30 mouse cellular contexts compared by ENCODE assay signal in genomic region chr6:101446720-101447119, GRCm38 (mm10).
DNase-seq lines count a peak whose midpoint lies in the region; ATAC-seq and TF ChIP-seq lines count a peak whose summit lies in the region.
"Had no signal": no experiment of that assay in that cellular context is flagged by ENCODE, and none has a peak within 500 bp of the region (broad histone marks: within the 10 kb centered on the region; RNA-seq: fewer than 3 reads in every experiment).

No protein-coding gene starts in this region.

- no peak overlapping the region for H3K9ac ChIP-seq in kidney, embryonic 14.5 days (ENCODE audit: low read depth, low read length)
- H3K9ac ChIP-seq: embryonic facial prominence, embryonic 15.5 days; forebrain, embryonic 12.5 days; forebrain, postnatal 0 days; hindbrain, embryonic 15.5 days; limb, embryonic 15.5 days; liver, embryonic 13.5 days; midbrain, embryonic 12.5 days; neural tube, embryonic 13.5 days had no signal

- no peak overlapping the region for H3K4me2 ChIP-seq in kidney, embryonic 14.5 days (replicated peaks; ENCODE audit: low read depth, low read length)
- H3K4me2 ChIP-seq: embryonic facial prominence, embryonic 15.5 days; forebrain, embryonic 12.5 days; hindbrain, embryonic 15.5 days; limb, embryonic 15.5 days; liver, embryonic 13.5 days; midbrain, embryonic 12.5 days; neural tube, embryonic 13.5 days had no signal

- intact Hi-C loops in left cerebral cortex, adult 2 months (cut with DNase I), result no loop called here

- TF ChIP-seq POLR2A in cortical plate, adult 2 months (IDR thresholded peaks at IDR 0.05; ENCODE audit: extremely low read depth, insufficient read depth, low read length), result no peak

- no peaks in the 10 kb centered on the region for H3K9me3 ChIP-seq in kidney, embryonic 14.5 days (ENCODE audit: control insufficient read depth, low read length)
- H3K9me3 ChIP-seq: embryonic facial prominence, embryonic 15.5 days; forebrain, embryonic 12.5 days; hindbrain, embryonic 10.5 days; hindbrain, embryonic 15.5 days; limb, embryonic 15.5 days; liver, embryonic 13.5 days; midbrain, embryonic 12.5 days; neural tube, embryonic 13.5 days had no signal

- H3K4me3 ChIP-seq in kidney, embryonic 14.5 days (ENCODE audit: low read length), result no peak overlapping the region
- H3K4me3 ChIP-seq in left cerebral cortex, adult 2 months, result no peak overlapping the region
- H3K4me3 ChIP-seq in cortical plate, adult 2 months (ENCODE audit: insufficient read depth, low read length), result no peak overlapping the region
- H3K4me3 ChIP-seq: embryonic facial prominence, embryonic 15.5 days; forebrain, embryonic 12.5 days; hindbrain, embryonic 10.5 days; hindbrain, embryonic 15.5 days; layer of hippocampus, adult 2 months; limb, embryonic 15.5 days; liver, embryonic 13.5 days; megakaryocyte, embryonic 14.5 days; midbrain, embryonic 12.5 days; neural tube, embryonic 13.5 days had no signal

- no peaks in the 10 kb centered on the region for H3K27me3 ChIP-seq in kidney, embryonic 14.5 days (ENCODE audit: control insufficient read depth, insufficient read depth, low read length)
- H3K27me3 ChIP-seq: embryonic facial prominence, embryonic 15.5 days; forebrain, embryonic 12.5 days; hindbrain, embryonic 15.5 days; liver, embryonic 13.5 days; megakaryocyte, embryonic 14.5 days; midbrain, embryonic 12.5 days; neural tube, embryonic 13.5 days had no signal

- DNase-seq in kidney, adult 18-20 months, result no peak
- DNase-seq in left cerebral cortex, adult 2 months (ENCODE audit: extremely low spot score in 1 of 2, low spot score in 2 of 2), result no peak
- DNase-seq in left cerebral cortex, adult 8-10 months (ENCODE audit: low spot score in 2 of 2), result no peak
- DNase-seq in brain, adult 2 months (ENCODE audit: low read depth, low spot score), result peak; percentile 59
- DNase-seq: B cell, adult 2 months; cerebellum, adult 11 months; cerebellum, adult 9-10 months; cerebellum, postnatal 36 days; forebrain, postnatal 0 days; gastrocnemius, postnatal 14 days; heart, postnatal 14 days; kidney, adult 8-10 months; kidney, postnatal 25 days; liver, embryonic 13.5 days; lung, adult 18-20 months; lung, postnatal 4 days; right cerebral cortex, postnatal 14 days had no signal

- H3K4me1 ChIP-seq in kidney, embryonic 14.5 days (ENCODE audit: control insufficient read depth, insufficient read depth, low read length), result no peaks in the 10 kb centered on the region
- H3K4me1 ChIP-seq in cortical plate, adult 2 months (ENCODE audit: control insufficient read depth, insufficient read depth, low read length), result peaks cover 6% of the 10 kb centered on the region; the same call in 1 of the 2 replicates
- H3K4me1 ChIP-seq: embryonic facial prominence, embryonic 15.5 days; forebrain, embryonic 12.5 days; hindbrain, embryonic 10.5 days; hindbrain, embryonic 15.5 days; limb, embryonic 15.5 days; liver, embryonic 13.5 days; megakaryocyte, embryonic 14.5 days; midbrain, embryonic 12.5 days; neural tube, embryonic 13.5 days had no signal

- peak; percentile 28; the same call in 1 of the 2 replicates for ATAC-seq in kidney, embryonic 14.5 days (ENCODE audit: low FRiP score, low TSS enrichment)
- ATAC-seq: forebrain, postnatal 0 days; inflammation-experienced regulatory T-cells, adult 6 months; lung, postnatal 0 days had no signal

- no peaks in the 10 kb centered on the region for H3K36me3 ChIP-seq in kidney, embryonic 14.5 days (ENCODE audit: control insufficient read depth, insufficient read depth, low read length)
- H3K36me3 ChIP-seq: embryonic facial prominence, embryonic 15.5 days; forebrain, embryonic 12.5 days; hindbrain, embryonic 10.5 days; hindbrain, embryonic 15.5 days; limb, embryonic 15.5 days; liver, embryonic 13.5 days; midbrain, embryonic 12.5 days; neural tube, embryonic 13.5 days had no signal

- 72% methylated on average over 5 of the region's 5 CpGs for WGBS in kidney, embryonic 14.5 days

- no peak for TF ChIP-seq CTCF in left cerebral cortex, adult 2 months (IDR thresholded peaks at IDR 0.05)
- TF ChIP-seq CTCF in cortical plate, adult 2 months (IDR thresholded peaks at IDR 0.05; ENCODE audit: extremely low read depth, insufficient read depth, low read length), result no peak

- no peak overlapping the region for H3K27ac ChIP-seq in kidney, embryonic 14.5 days (ENCODE audit: low read depth, low read length)
- H3K27ac ChIP-seq in left cerebral cortex, adult 2 months, result peak overlapping the region; percentile 47; the same call in 1 of the 2 replicates
- 0 out of 2 replicates have a peak overlapping the region, but pooled peaks have one; percentile 6 for H3K27ac ChIP-seq in cortical plate, adult 2 months (ENCODE audit: insufficient read depth, low read length)
- H3K27ac ChIP-seq: embryonic facial prominence, embryonic 15.5 days; forebrain, embryonic 12.5 days; hindbrain, embryonic 10.5 days; hindbrain, embryonic 15.5 days; layer of hippocampus, adult 2 months; limb, embryonic 15.5 days; liver, embryonic 13.5 days; midbrain, embryonic 12.5 days; neural tube, embryonic 13.5 days had no signal
